Mouse (Mus musculus) layer of hippocampus, postnatal 25 days (tissue): Measurements from ENCODE around the gene Ccdc40. TPM values are rescaled to one million over a fixed set of nuclear protein-coding genes. Genes with fewer than 3 reads are reported as not detected.
A peak's percentile ranks its signal among the peaks of the same experiment; 100 is the strongest.

ENCODE experiments used
- DNase-seq, 2 experiments: peaks; one replicate each; pipeline ENCODE4 v3.0.0; 2022; ENCODE audit warnings: mixed read lengths in 2 of 2, low spot score in 1 of 2; ENCODE audit errors: extremely low spot score in 1 of 2
- total RNA-seq, 2 experiments: library from RNA; stranded (reverse); gene quantifications; 2 replicates each; pipeline ENCODE4 v1.2.3; 2021

The Ccdc40 gene
- total RNA-seq, 2 experiments from 2014 or later = 1.5 to 5.5 TPM

GRCm38 (mm10) chr11:119206562-119206961, 21.8 kb upstream of the Ccdc40 start:
- peak; percentile 69 to 87 for DNase-seq

- no peak for DNase-seq
Observed at GRCm38 (mm10) chr11:119207986-119208385, 20.4 kb upstream of the Ccdc40 start.

- DNase-seq = no peak
Observed at GRCm38 (mm10) chr11:119208870-119209370, 19.5 kb upstream of the Ccdc40 start.

GRCm38 (mm10) chr11:119209371-119210025, 18.9 kb upstream of the Ccdc40 start:
- peak in 1 of 2 experiments; percentile 33 for DNase-seq

- peak; percentile 59 to 65 for DNase-seq
Observed at GRCm38 (mm10) chr11:119210321-119211100, 17.9 kb upstream of the Ccdc40 start.

- DNase-seq = no peak
Observed at GRCm38 (mm10) chr11:119211604-119212309, 16.6 kb upstream of the Ccdc40 start.

GRCm38 (mm10) chr11:119213166-119213885, 15.0 kb upstream of the Ccdc40 start:
- DNase-seq = no peak

- DNase-seq = no peak
Observed at GRCm38 (mm10) chr11:119215038-119215904, 13.1 kb upstream of the Ccdc40 start.

GRCm38 (mm10) chr11:119215905-119216507, 12.4 kb upstream of the Ccdc40 start:
- DNase-seq = no peak

GRCm38 (mm10) chr11:119217861-119218260, 10.5 kb upstream of the Ccdc40 start:
- no peak for DNase-seq

GRCm38 (mm10) chr11:119219816-119220465, 8.4 kb upstream of the Ccdc40 start:
- DNase-seq = peak; percentile 45 to 65

GRCm38 (mm10) chr11:119221812-119222510, 6.4 kb upstream of the Ccdc40 start:
- DNase-seq = no peak

GRCm38 (mm10) chr11:119223124-119223890, 5.1 kb upstream of the Ccdc40 start:
- no peak for DNase-seq

GRCm38 (mm10) chr11:119224926-119225325, 3.4 kb upstream of the Ccdc40 start:
- DNase-seq = no peak

GRCm38 (mm10) chr11:119225634-119226033, 2.7 kb upstream of the Ccdc40 start:
- no peak for DNase-seq

- DNase-seq = no peak
Observed at GRCm38 (mm10) chr11:119227591-119227990, 781 bp upstream of the Ccdc40 start.
